Mouse (Mus musculus): ENCODE results near the gene Agpat4.

DNA sequence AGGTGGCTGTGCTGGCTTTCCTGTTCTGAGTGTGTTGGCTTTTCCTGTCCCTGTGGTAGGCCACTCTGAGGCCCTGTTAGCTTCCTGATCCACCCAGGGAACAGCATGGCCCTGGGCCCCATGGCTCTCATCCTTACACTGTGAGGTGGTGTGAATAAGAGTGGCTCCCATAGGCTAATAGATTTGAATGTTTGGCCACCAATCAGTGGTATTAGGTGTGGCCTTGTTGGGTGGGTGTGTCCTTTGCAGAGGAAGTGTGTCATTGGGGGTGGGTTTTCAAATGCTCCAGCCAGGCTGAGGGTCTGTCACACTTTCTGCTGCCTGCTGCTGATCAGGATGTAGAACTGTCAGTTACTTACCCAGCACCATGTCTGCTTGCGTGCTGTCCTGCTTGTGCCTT, 82.6 kb downstream of the Agpat4 start:
- TF ChIP-seq CTCF (IDR thresholded peaks at IDR 0.05; ENCODE audit: low read depth) (no peak), EP300 (IDR thresholded peaks at IDR 0.05; ENCODE audit: low read depth) (no peak)

Data from liver, postnatal 0 days (tissue).